Mouse (Mus musculus) kidney, adult 11 months (tissue): ENCODE data around the gene Hist1h3e.

Experiments
- DNase-seq: peaks from one replicate; pipeline ENCODE4 v3.0.0; 2022

The Hist1h3e gene

GRCm38 (mm10) chr13:23516822-23517602 lies 45.2 kb downstream of the Hist1h3e start:
- DNase-seq: peak; percentile 62

GRCm38 (mm10) chr13:23515826-23516620 lies 46.1 kb downstream of the Hist1h3e start:
- DNase-seq: no peak

GRCm38 (mm10) chr13:23515281-23515680 lies 46.9 kb downstream of the Hist1h3e start:
- DNase-seq: no peak

- DNase-seq: no peak
Measured at GRCm38 (mm10) chr13:23513517-23513916, 48.7 kb downstream of the Hist1h3e start.
